Mouse (Mus musculus): ENCODE measurements around the gene Slc12a4. TPM values are rescaled to one million over a fixed set of nuclear protein-coding genes. Genes with fewer than 3 reads are reported as not detected.
A peak's percentile ranks its signal among the peaks of the same experiment; 100 is the strongest.

Slc12a4 gene
- total RNA-seq, 2 experiments from 2014 or later: 20.4 to 20.9 TPM

DNA sequence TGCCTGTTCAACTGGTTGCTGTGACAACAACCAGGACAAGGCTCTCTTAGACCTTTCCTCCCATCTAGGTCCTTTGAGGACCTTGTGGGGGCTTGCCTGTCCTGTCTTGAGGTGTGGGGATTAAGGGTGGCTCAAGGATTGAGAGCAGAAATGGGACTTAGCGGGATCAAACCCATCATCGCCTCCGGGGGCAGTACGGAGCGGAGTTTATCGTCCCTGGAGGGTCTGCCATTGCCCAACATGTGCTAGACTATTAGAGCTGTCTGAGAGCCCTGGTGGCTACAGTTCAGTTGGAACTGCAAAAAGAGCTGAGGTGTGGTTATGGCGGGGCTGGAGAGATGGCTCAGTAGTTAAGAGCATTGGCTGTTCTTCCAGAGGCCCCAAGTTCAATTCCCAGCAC, 9.5 kb upstream of the Slc12a4 start:
- DNase-seq (ENCODE audit: extremely low spot score in 1 of 2, low spot score in 2 of 2): no peak
- intact Hi-C loops (cut with DNase I): no loop called here

GRCm38 (mm10) chr8:105971019-105971720, 5.3 kb upstream of the Slc12a4 start:
- intact Hi-C loops (cut with DNase I): no loop called here

DNA sequence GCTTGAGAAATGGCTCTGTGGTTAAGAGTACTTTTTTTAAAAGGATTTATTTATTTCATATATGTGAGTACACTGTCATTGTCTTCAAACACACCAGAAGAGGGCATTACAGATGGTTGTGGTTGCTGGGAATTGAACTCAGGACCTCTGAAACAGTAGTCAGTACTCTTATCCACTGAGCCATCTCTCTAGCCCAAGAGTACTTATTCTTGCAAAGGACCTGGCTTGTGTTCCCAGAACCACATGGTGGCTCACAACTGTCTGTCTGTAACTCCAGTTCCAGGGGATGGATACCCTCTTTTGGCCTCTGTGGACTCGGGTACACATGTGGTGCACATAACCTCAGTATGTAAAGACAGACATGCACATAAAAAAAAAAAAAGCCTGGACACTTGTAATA, 3.5 kb upstream of the Slc12a4 start:
- no peak for DNase-seq (ENCODE audit: extremely low spot score in 1 of 2, low spot score in 2 of 2)
- intact Hi-C loops (cut with DNase I): no loop called here

More at GRCm38 (mm10) chr8:105971019-105971720, 5.3 kb upstream of the Slc12a4 start:
- no peak for DNase-seq (ENCODE audit: extremely low spot score in 1 of 2, low spot score in 2 of 2)

- DNase-seq (ENCODE audit: extremely low spot score in 1 of 2, low spot score in 2 of 2): peak in 1 of 2 experiments; percentile 50
- intact Hi-C loops (cut with DNase I): no loop called here
Measured at GRCm38 (mm10) chr8:105966692-105967311, 905 bp upstream of the Slc12a4 start.

GRCm38 (mm10) chr8:105965266-105965904, 512 bp downstream of the Slc12a4 start:
- DNase-seq (ENCODE audit: extremely low spot score in 1 of 2, low spot score in 2 of 2): peak in 1 of 2 experiments; percentile 74
- intact Hi-C loops (cut with DNase I): no loop called here

DNA sequence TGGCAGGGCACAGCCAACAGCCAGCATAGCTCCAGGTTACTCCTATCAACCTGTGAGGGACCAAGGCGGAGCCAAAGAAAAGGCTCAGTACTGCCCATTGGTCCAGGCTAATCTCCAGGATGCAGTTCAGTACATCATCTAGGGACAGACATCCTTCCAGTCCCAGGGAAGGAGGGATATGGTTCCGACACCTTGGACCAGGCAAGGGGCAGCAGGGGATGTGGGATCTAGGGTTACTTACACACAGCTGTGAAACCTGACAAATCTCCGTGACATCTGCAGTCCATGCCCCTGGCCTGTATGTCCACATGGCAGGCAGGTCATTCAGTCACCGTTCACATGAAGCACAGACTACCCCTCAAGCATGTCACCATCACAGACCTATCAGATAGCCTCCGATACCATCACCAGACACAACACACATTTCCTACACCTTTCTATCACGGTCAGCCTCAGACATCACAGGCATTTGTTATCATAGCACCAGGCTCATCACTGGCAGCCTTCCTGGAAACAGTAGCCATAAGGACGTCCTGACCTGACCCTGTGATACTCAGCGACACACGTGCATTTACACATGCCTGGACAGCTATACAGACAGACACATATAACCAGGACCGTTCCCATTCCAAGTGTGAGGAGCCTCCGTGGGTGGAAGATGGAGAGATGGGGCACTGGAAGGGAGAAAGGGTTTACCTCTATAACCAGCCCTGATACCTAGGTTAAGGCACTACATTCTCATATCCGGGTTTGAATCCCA, 1.2 kb downstream of the Slc12a4 start:
- intact Hi-C loops (cut with DNase I): no loop called here

GRCm38 (mm10) chr8:105961536-105961935, 4.4 kb downstream of the Slc12a4 start:
- DNase-seq (ENCODE audit: extremely low spot score in 1 of 2, low spot score in 2 of 2): no peak
- intact Hi-C loops (cut with DNase I): no loop called here

More for the DNA sequence above, 1.2 kb downstream of the Slc12a4 start:
- DNase-seq (ENCODE audit: extremely low spot score in 1 of 2, low spot score in 2 of 2): no peak

- DNase-seq (ENCODE audit: extremely low spot score in 1 of 2, low spot score in 2 of 2): no peak
Measured at GRCm38 (mm10) chr8:105961101-105961500, 4.8 kb downstream of the Slc12a4 start.

DNA sequence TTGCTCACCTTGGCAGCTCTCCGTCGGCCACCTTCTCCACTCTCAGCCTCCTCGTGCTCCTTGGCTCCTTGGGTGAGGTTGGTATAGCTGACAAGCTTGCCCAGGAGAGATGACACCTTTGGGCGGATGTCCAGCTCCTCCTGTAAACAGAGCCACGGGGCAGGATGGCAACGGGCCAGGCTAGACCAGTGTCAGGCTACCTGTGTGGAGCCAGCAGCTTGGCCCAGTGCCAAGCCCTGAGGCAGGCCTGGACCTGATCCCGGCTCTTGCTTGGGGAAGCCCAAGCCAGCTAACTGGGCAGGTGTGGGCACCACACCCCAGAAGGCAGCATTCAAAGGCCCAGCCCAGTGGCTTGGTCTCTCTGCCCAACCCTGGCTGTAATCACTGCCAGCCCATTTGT, 6.5 kb downstream of the Slc12a4 start:
- intact Hi-C loops (cut with DNase I): no loop called here
- DNase-seq (ENCODE audit: extremely low spot score in 1 of 2, low spot score in 2 of 2): peak in 1 of 2 experiments; percentile 71

More at GRCm38 (mm10) chr8:105961101-105961500, 4.8 kb downstream of the Slc12a4 start:
- intact Hi-C loops (cut with DNase I): no loop called here

DNA sequence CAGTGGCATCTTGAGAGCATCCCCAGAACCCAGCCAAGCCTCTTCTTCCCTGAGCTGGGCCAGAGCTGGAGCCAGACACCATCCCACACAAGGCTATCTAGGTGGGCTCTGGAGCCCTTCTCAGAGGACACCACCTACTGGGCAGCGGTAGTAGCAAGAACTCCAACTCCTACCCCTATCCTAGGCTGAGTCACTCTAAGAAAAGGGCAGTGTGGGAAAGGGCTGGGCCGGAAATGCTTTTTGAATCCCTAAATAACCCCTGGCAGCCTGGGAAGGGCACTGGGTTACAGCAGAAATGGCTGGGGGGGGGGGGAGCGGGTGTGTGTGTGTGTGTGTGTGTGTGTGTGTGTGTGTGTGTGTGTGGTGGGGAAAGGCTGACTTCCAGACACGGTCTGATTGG, 8.1 kb downstream of the Slc12a4 start:
- intact Hi-C loops (cut with DNase I): no loop called here
- peak in 1 of 2 experiments; percentile 61 for DNase-seq (ENCODE audit: extremely low spot score in 1 of 2, low spot score in 2 of 2)

DNA sequence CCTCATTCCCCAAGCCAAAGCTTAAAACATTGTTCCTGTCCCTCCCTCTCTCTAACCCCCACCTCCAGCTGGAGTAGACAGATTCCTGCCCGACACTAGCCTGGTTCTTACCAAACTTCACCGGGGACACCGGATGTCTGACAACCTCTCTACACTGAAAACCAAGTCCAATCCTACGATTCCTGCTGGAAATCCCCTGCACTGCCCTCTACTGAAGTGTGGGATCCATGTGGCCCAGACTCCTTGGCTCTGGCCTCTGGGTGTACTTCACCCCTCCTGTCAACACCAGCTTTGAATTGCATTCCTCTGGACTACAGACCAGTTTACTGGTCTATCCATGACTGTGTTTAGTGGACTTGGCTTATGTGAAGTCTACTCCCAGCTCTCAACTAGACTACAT, 9.3 kb downstream of the Slc12a4 start:
- intact Hi-C loops (cut with DNase I): no loop called here
- DNase-seq (ENCODE audit: extremely low spot score in 1 of 2, low spot score in 2 of 2): no peak

GRCm38 (mm10) chr8:105951057-105951659, 14.7 kb downstream of the Slc12a4 start:
- peak; percentile 61 to 63 for DNase-seq (ENCODE audit: extremely low spot score in 1 of 2, low spot score in 2 of 2)
- intact Hi-C loops (cut with DNase I): no loop called here

- intact Hi-C loops (cut with DNase I): no loop called here
- peak; percentile 58 to 88 for DNase-seq (ENCODE audit: extremely low spot score in 1 of 2, low spot score in 2 of 2)
Measured at GRCm38 (mm10) chr8:105949350-105949749, 16.5 kb downstream of the Slc12a4 start.

GRCm38 (mm10) chr8:105943321-105943739, 22.6 kb downstream of the Slc12a4 start, which contains the start of gene Lcat:
Gene Lcat (minus strand): TSS chr8:105943382.
- peak; percentile 49 to 53 for DNase-seq (ENCODE audit: extremely low spot score in 1 of 2, low spot score in 2 of 2)
- intact Hi-C loops (cut with DNase I): no loop called here

DNA sequence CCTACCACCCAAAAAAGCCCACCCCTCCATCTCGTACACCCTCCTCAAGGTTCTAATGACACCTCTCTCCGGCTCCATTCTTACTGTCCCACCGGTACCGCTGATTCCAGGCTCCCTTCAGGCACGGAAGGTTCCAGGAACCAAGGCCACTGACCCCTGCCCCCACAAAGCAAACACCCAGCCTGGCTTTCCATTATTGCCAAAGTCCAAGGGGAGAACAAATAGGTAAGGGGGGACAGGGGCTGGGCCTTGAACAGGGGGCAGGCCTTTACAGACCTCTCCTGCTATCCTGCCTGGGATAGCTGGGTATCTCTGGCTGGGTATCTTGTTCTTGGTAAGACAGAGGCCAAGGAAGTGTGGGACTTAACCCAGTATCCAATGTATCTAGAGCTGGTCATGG, 23.4 kb downstream of the Slc12a4 start:
- intact Hi-C loops (cut with DNase I): no loop called here
- DNase-seq (ENCODE audit: extremely low spot score in 1 of 2, low spot score in 2 of 2): no peak

- no peak for DNase-seq (ENCODE audit: extremely low spot score in 1 of 2, low spot score in 2 of 2)
- intact Hi-C loops (cut with DNase I): no loop called here
Measured at GRCm38 (mm10) chr8:105942026-105942425, 23.9 kb downstream of the Slc12a4 start.

GRCm38 (mm10) chr8:105938306-105938669, 27.6 kb downstream of the Slc12a4 start, which contains the start of gene Psmb10:
Gene Psmb10 (minus strand): TSS chr8:105938444.
- DNase-seq (ENCODE audit: extremely low spot score in 1 of 2, low spot score in 2 of 2): no peak
- intact Hi-C loops (cut with DNase I): loop anchor here (5.0 to 10.0 kb wide), 2 partner anchors 36 to 83 kb away; partner anchors contain the start of genes Cenpt, Pskh1 and Thap11

DNA sequence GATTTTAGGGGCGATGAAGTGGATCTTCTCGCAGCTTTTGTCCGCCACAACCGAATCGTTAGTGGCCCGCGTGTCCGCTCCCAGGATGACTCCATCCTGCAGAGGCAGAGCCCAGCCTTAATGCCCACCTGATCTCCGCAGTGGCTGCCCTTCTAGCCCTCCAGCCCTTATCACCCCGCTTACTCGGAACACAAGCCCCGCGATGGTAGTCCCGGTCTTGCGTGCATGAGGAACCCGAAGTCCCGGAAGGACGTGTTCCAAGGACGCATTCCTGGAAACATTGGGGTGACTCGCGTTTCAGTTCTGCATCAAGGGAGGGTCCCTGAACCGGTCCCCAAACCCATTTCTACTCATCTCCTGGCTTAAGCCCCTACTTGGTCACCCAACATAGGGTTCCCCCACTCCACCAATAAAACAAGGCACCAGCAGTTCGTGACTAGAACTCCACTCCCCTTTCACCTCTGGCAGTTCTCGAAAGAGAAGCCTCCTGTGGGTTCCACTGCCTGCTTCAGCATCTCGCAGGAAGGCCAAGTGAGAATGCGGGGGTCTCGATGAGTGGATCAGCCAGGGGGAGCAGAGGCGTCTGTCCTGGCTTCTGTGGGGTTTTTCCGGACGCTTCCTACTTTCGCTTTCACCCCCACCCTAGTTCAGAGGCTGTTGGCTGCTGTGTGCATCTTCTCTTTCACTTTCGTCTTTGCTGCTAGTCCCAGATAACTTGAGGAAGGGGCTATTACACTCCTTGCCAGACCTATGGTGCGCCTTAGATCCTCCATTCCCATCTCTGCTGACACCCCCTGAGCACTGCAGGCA, 28.2 kb downstream of the Slc12a4 start:
- intact Hi-C loops (cut with DNase I): loop anchor here (5.0 to 10.0 kb wide), 2 partner anchors 35 to 83 kb away; partner anchors contain the start of genes Cenpt, Pskh1 and Thap11
- peak; percentile 36 to 57 for DNase-seq (ENCODE audit: extremely low spot score in 1 of 2, low spot score in 2 of 2)

All from left cerebral cortex, postnatal 10 days (tissue).